Mouse (Mus musculus) ES-E14 (cell line): ENCODE measurements around the gene Disp1.

Experiments
- HCFC1 ChIP-seq: IDR thresholded peaks from 2 replicates; pipeline ENCODE4 v1.6.1; 2012; ENCODE audit warnings: low read length, inconsistent platforms, borderline replicate concordance; ENCODE audit not compliant: insufficient read depth
- MAFK ChIP-seq: IDR thresholded peaks from 2 replicates; pipeline ENCODE4 v1.6.1; 2014; ENCODE audit warnings: mild to moderate bottlenecking, low read depth, low read length, inconsistent platforms; ENCODE audit not compliant: insufficient read depth
- ZC3H11A ChIP-seq: IDR thresholded peaks from 2 replicates; pipeline ENCODE4 v1.6.1; 2012; ENCODE audit warnings: low read depth, mild to moderate bottlenecking, inconsistent platforms, low read length, borderline replicate concordance
- ZNF384 ChIP-seq: IDR thresholded peaks from 2 replicates; pipeline ENCODE4 v1.6.1; 2012; ENCODE audit warnings: low read depth, low read length, inconsistent platforms

- TF ChIP-seq MAFK (no peak), HCFC1 (no peak), ZNF384 (no peak), ZC3H11A (no peak)
Measured at GRCm38 (mm10) chr1:183210115-183210514, 11.2 kb downstream of the Disp1 start.
